ENCODE assay signal across 15 mouse cellular contexts in genomic region chr10:117385431-117385830, GRCm38 (mm10).
"Had no signal": no experiment of that assay in that cellular context is flagged by ENCODE, and none has a peak within 500 bp of the region (broad histone marks: within the 10 kb centered on the region; RNA-seq: fewer than 3 reads in every experiment).

No protein-coding gene starts in this region.

- DNase-seq: cerebellum, adult 9-10 months; cerebellum, adult 9-11 months; cerebellum, postnatal 10 days; cerebellum, postnatal 14 days; cerebellum, postnatal 25 days; cerebellum, postnatal 36 days; embryo, embryonic 11 days; forebrain, postnatal 0 days; gastrocnemius, adult 2 months; gastrocnemius, postnatal 10 days; gastrocnemius, postnatal 14 days; gastrocnemius, postnatal 25 days; gastrocnemius, postnatal 36 days; heart, adult 18-20 months; heart, adult 2 months had no signal
